Mouse (Mus musculus) liver, embryonic 16.5 days (tissue): Measurements from ENCODE around the gene Tgm2. TPM values are rescaled to one million over a fixed set of nuclear protein-coding genes. Genes with fewer than 3 reads are reported as not detected.

ENCODE experiments used
- ATAC-seq: fragments of 200-750 bp; cut with Nextera tagmentation; 2 replicates; pipeline ENCODE4 v1.8.0; 2017; ENCODE audit warnings: low read depth, mild to moderate bottlenecking, moderate number of reproducible peaks, moderate library complexity
- H3K27ac ChIP-seq: fragments of 300-500 bp; sonication (generic); 2 replicates; pipeline ENCODE4 v1.5.1; 2014; ENCODE audit warnings: mild to moderate bottlenecking, low read length
- H3K27me3 ChIP-seq: fragments of 300-500 bp; sonication (generic); 2 replicates; pipeline ENCODE4 v1.6.1; 2014; ENCODE audit warnings: low read depth, low read length, mixed read lengths; ENCODE audit not compliant: control insufficient read depth, insufficient read depth
- H3K36me3 ChIP-seq: fragments of 300-500 bp; sonication (generic); 2 replicates; pipeline ENCODE4 v1.6.1; 2014; ENCODE audit warnings: mild to moderate bottlenecking; ENCODE audit not compliant: control insufficient read depth, insufficient read depth
- H3K4me1 ChIP-seq: fragments of 300-500 bp; sonication (generic); 2 replicates; pipeline ENCODE4 v1.6.1; 2014; ENCODE audit warnings: low read depth, low read length, mixed read lengths; ENCODE audit not compliant: control insufficient read depth
- H3K4me2 ChIP-seq: fragments of 300-500 bp; sonication (generic); 2 replicates; pipeline ENCODE4 v1.6.1; 2014; ENCODE audit warnings: low read depth, low read length, mixed read lengths
- H3K4me3 ChIP-seq: fragments of 300-500 bp; sonication (generic); 2 replicates; pipeline ENCODE4 v1.5.1; 2014; ENCODE audit warnings: low read depth, mild to moderate bottlenecking, low read length
- H3K9ac ChIP-seq: fragments of 300-500 bp; sonication (generic); 2 replicates; pipeline ENCODE4 v1.6.1; 2014; ENCODE audit warnings: low read depth, low read length
- H3K9me3 ChIP-seq: fragments of 300-500 bp; sonication (generic); replicated peaks from 2 replicates; pipeline ENCODE4 v1.6.1; 2016; ENCODE audit warnings: low read length; ENCODE audit not compliant: control insufficient read depth
- WGBS: fragments of 180-500 bp; shearing (Covaris S2); extraction: QIAGEN DNeasy Blood & Tissue Kit; methylation state at CpG from one replicate; pipeline ENCODE4 v1.1.7; 2014; ENCODE audit not compliant: insufficient replicate concordance; 5-methylcytosine and 5-hydroxymethylcytosine counted together
- polyA plus RNA-seq: library from polyadenylated mRNA; unstranded; fragments of >200 nt; fragmentation: Nextera tagmentation; extraction: Ambion mirVana; gene quantifications from 2 replicates; pipeline ENCODE4 v1.2.1, GENCODE M21; 2015

The Tgm2 gene
- polyA plus RNA-seq, 1 experiment from 2014 or later = 74.3 TPM

DNA sequence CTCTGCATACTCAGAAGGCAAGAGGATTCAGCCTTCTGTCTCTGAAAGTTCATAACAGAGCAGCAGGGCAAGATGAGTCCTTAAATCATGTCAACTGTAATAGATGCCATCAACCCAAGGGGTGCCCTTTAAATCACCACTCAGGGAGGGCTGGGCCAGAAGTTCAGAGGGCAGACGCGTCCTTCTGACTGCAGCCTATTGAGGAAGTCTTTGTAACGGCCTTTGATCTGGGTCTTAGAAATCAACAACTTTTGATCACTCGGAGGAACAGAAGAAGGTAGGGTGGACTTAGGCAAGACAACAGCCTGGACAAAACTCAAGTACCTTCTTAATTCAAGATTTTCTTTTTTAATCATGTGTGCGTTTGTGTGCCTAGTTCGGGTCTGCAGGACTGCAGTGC lies 41.3 kb downstream of the Tgm2 start:
- 73% methylated on average over 6 of the region's 6 CpGs for WGBS

DNA sequence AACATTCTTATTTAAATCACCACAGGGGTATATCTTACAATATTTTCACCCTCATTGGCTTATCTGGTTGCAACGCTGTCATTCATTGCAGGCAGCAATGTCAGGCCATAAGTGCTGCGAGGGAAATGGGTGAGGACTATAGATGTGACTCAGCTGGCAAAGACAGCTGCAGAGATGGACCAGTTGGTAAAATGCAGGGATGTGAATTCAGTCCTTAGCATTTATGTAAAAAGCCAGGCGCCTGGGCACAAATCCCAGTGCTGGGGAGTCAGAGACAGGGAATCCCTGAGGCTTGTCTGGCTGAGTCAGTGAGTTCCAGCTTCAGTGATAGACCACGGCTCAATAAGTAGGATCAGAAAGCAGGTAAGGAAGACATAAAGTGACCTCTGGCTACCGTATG lies 44.5 kb downstream of the Tgm2 start:
- no peak overlapping the region for H3K4me3 ChIP-seq
- no peak overlapping the region for H3K27ac ChIP-seq
- WGBS = 60% methylated on average over 5 of the region's 5 CpGs
- no peaks in the 10 kb centered on the region for H3K4me1 ChIP-seq
- no peaks in the 10 kb centered on the region for H3K36me3 ChIP-seq
- no peaks in the 10 kb centered on the region for H3K9me3 ChIP-seq
- H3K4me2 ChIP-seq = no peak overlapping the region
- H3K27me3 ChIP-seq = no peaks in the 10 kb centered on the region
- H3K9ac ChIP-seq = no peak overlapping the region
- no peak for ATAC-seq

More for the DNA sequence above, 41.3 kb downstream of the Tgm2 start:
- no peak overlapping the region for H3K4me2 ChIP-seq
- no peaks in the 10 kb centered on the region for H3K27me3 ChIP-seq
- ATAC-seq = no peak
- H3K9me3 ChIP-seq = no peaks in the 10 kb centered on the region
- no peak overlapping the region for H3K4me3 ChIP-seq
- no peaks in the 10 kb centered on the region for H3K36me3 ChIP-seq
- no peak overlapping the region for H3K27ac ChIP-seq
- no peak overlapping the region for H3K9ac ChIP-seq
- peaks cover 7% of the 10 kb centered on the region for H3K4me1 ChIP-seq

DNA sequence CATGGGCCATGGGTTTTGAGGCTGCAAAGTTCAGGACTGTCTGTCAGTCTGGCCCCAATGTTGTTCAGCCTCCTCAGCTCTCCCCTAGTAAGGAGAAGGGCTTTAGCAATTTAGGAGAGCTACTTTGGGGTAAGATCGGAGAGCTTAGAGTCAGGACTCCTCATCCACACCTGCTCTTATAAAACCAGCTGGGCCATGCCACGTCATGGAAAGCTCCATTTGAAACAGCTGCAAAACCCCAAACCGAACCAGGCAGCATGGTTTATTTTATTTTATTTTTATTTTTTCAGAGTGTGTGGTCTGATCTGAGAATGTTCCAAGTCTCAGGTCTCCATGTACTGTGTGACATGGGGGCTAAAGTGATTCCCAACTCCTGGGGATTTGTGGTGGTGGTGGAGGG lies 46.7 kb downstream of the Tgm2 start:
- H3K9me3 ChIP-seq = no peaks in the 10 kb centered on the region
- H3K4me3 ChIP-seq = no peak overlapping the region
- H3K36me3 ChIP-seq = no peaks in the 10 kb centered on the region
- ATAC-seq = no peak
- no peaks in the 10 kb centered on the region for H3K4me1 ChIP-seq
- no peaks in the 10 kb centered on the region for H3K27me3 ChIP-seq
- no peak overlapping the region for H3K27ac ChIP-seq
- 61% methylated on average over 3 of the region's 3 CpGs for WGBS
- no peak overlapping the region for H3K9ac ChIP-seq
- no peak overlapping the region for H3K4me2 ChIP-seq

DNA sequence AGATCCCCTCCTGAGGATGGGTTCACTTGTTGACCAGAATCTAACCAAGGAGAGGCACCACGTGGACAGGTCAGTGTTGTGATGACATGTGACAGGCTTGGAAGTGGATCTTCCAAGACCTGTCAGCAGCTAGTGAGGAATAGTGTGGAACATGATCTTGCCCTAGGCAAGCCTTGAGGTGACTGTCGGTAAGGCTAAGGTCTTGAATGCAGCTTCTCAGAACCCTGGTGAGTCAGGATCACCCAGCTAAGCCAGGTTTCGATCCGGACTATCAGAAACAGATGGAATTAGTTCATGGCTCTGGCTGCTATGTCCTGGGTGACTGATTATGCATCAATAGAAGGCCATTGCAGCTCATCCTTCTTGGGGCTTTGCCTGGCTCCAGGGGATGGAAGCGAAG lies 47.5 kb downstream of the Tgm2 start:
- ATAC-seq = no peak
- H3K27me3 ChIP-seq = no peaks in the 10 kb centered on the region
- WGBS = 65% methylated on average over 5 of the region's 5 CpGs

DNA sequence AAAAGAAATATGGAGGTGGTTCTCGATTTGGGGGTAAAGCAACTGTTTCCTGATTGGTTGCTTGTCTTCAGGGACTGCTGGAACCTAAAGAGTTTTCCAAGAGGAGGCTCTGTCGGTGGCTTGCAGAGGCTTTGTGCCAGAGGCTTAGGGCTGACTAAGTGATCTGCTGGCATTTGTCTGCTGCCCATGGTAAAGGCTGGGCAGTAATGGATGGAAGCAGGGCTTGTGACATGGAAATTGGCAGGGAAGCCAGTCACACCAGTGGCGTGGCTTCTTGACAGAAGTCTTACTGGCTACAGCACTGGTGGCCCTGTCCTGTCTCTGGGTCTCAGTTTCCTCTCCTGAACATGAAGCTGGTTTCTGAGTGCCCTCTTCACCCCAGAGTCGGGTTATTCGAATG lies 49.2 kb downstream of the Tgm2 start:
- ATAC-seq = no peak
- Histone ChIP-seq H3K4me3 (no peak overlapping the region), H3K4me1 (no peaks in the 10 kb centered on the region), H3K9me3 (no peaks in the 10 kb centered on the region), H3K36me3 (no peaks in the 10 kb centered on the region), H3K4me2 (no peak overlapping the region), H3K9ac (no peak overlapping the region), H3K27ac (no peak overlapping the region), H3K27me3 (no peaks in the 10 kb centered on the region)
- WGBS = 56% methylated on average over 5 of the region's 5 CpGs

More for the DNA sequence above, 47.5 kb downstream of the Tgm2 start:
- Histone ChIP-seq H3K4me3 (no peak overlapping the region), H3K4me2 (no peak overlapping the region), H3K27ac (no peak overlapping the region), H3K4me1 (no peaks in the 10 kb centered on the region), H3K9ac (no peak overlapping the region), H3K9me3 (no peaks in the 10 kb centered on the region), H3K36me3 (no peaks in the 10 kb centered on the region)

DNA sequence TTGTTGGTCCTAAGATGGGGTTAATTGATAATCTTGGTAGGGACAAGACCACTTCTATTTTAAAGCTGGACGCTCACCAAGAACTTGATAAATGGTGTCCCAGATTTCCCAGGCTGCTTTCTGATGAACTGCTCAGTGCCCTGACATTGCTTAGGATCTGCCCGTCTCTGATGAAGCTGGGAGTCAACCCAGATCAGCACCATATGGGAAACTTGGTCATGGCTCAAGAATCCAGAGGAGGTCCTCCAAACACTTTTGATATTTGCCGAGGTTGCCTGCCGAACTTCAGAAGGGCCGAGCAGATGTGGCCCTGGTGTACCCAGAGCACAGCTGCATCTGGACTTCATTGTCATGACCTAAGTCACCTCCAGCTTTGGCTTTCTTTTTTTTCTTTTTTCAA lies 51.4 kb downstream of the Tgm2 start:
- Histone ChIP-seq H3K9ac (no peak overlapping the region), H3K27me3 (no peaks in the 10 kb centered on the region), H3K4me1 (no peaks in the 10 kb centered on the region), H3K36me3 (no peaks in the 10 kb centered on the region), H3K4me3 (no peak overlapping the region), H3K9me3 (no peaks in the 10 kb centered on the region), H3K27ac (no peak overlapping the region), H3K4me2 (no peak overlapping the region)
- ATAC-seq = no peak
- WGBS = 62% methylated on average over 5 of the region's 5 CpGs

DNA sequence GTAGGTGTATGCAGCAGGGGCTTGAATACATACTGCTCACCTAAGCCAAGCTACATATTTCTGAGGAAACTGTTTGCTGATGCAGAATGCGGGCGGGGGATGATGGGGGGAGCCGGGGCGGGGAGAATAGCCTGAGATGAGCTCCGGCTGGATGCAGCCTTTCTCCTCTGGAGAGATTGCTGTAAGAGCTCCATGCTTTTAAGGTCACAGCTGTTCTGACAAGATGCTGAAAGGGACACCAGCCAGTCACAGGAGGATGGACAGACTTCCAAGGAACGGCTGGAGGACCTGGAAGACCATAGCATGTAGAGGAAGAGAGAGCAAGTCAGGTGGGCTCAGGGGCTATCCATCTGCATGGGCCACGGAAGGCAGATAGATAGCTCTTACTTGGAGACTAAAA lies 51.9 kb downstream of the Tgm2 start:
- 66% methylated on average over 7 of the region's 7 CpGs for WGBS
- no peak overlapping the region for H3K27ac ChIP-seq
- H3K4me1 ChIP-seq = no peaks in the 10 kb centered on the region
- H3K9ac ChIP-seq = no peak overlapping the region
- H3K36me3 ChIP-seq = no peaks in the 10 kb centered on the region
- ATAC-seq = no peak
- H3K4me3 ChIP-seq = no peak overlapping the region
- no peaks in the 10 kb centered on the region for H3K9me3 ChIP-seq
- no peak overlapping the region for H3K4me2 ChIP-seq
- H3K27me3 ChIP-seq = no peaks in the 10 kb centered on the region

DNA sequence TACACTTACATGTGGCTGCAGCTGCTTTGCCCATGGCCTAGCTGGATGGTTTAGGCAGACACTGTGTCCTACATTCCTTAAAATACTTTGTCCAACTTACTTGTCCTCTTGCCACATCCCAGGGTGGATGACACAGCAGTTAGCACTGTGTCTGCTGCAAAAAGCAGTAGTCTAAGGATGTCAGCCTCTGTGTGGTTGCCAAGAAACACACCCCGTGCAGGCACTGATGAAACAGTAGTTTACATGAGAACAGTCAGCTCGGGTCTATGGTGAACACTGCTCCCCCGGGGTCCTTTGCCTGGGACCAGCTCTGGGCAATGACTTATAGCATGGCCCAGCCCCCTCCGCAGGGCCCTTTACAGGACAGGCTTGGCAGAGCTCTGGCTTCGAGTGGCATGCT lies 52.9 kb downstream of the Tgm2 start:
- peak; percentile 27; the same call in 1 of the 2 replicates for ATAC-seq
- no peaks in the 10 kb centered on the region for H3K9me3 ChIP-seq
- H3K4me2 ChIP-seq = no peak overlapping the region
- H3K27ac ChIP-seq = no peak overlapping the region
- no peaks in the 10 kb centered on the region for H3K27me3 ChIP-seq
- no peaks in the 10 kb centered on the region for H3K36me3 ChIP-seq
- no peaks in the 10 kb centered on the region for H3K4me1 ChIP-seq
- WGBS = 48% methylated on average over 5 of the region's 5 CpGs
- H3K9ac ChIP-seq = no peak overlapping the region
- H3K4me3 ChIP-seq = no peak overlapping the region

DNA sequence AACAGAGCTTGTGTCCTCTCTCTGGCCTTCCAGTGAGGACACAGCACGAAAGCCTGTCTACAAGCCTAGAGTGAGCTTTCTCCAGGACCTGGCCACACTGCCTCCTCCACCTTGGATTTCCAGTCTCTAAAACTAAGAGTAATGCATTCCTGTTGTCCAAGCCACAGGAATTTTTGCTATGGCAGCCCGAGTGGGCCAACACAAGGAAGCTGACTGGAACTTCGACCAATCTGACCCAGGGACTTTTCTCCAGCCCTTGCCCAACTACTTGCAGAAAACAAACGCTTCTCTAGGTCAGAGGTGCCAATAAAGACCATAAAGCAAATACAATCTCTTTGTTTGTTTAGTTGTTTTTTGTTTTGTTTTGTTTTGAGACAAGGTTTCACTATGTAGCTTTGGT lies 56.1 kb downstream of the Tgm2 start:
- Histone ChIP-seq H3K4me3 (no peak overlapping the region), H3K9ac (no peak overlapping the region), H3K9me3 (no peaks in the 10 kb centered on the region), H3K27me3 (no peaks in the 10 kb centered on the region), H3K27ac (no peak overlapping the region), H3K4me2 (no peak overlapping the region), H3K4me1 (peaks cover 3% of the 10 kb centered on the region; the same call in 1 of the 2 replicates), H3K36me3 (no peaks in the 10 kb centered on the region)
- ATAC-seq = no peak
- WGBS = 63% methylated on average over 4 of the region's 4 CpGs

DNA sequence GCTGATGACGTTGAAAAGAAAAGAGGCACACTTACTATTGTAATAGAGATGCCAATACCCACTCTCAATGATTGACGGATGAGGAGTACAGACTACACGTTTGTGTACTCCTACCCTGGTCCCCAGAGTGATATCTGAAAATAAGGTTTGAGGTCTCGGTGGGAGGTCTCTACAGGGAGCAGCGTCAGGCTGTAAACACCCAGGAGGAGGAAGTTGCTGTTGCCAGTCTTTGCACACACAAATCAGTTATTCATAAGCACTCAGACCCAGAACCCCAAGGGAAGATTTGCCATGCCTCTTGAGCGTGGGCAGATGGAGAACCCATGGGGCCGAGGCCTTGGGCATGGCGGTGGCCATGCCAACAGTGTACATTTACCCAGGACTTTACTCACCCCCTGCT lies 61.8 kb downstream of the Tgm2 start:
- H3K27ac ChIP-seq = no peak overlapping the region
- peaks cover 14% of the 10 kb centered on the region for H3K4me1 ChIP-seq
- WGBS = 53% methylated on average over 8 of the region's 8 CpGs

More for the DNA sequence above, 61.8 kb downstream of the Tgm2 start:
- no peak for ATAC-seq
- Histone ChIP-seq H3K4me3 (no peak overlapping the region), H3K9me3 (no peaks in the 10 kb centered on the region), H3K9ac (no peak overlapping the region), H3K4me2 (no peak overlapping the region), H3K27me3 (no peaks in the 10 kb centered on the region), H3K36me3 (no peaks in the 10 kb centered on the region)
